Mouse (Mus musculus): ENCODE results near the gene Tmprss11f. TPM values are rescaled to one million over a fixed set of nuclear protein-coding genes. Genes with fewer than 3 reads are reported as not detected.

Tmprss11f gene
- polyA plus RNA-seq, 1 experiment: not detected

- Histone ChIP-seq H3K27ac (ENCODE audit: insufficient read depth, low read depth, low read length) (no peak overlapping the region), H3K36me3 (ENCODE audit: control insufficient read depth, insufficient read depth, low read length) (no peaks in the 10 kb centered on the region), H3K27me3 (replicated peaks; ENCODE audit: control insufficient read depth, insufficient read depth, low read length) (no peaks in the 10 kb centered on the region), H3K4me1 (ENCODE audit: control insufficient read depth, insufficient read depth, low read length) (no peaks in the 10 kb centered on the region), H3K4me3 (ENCODE audit: insufficient read depth, low read depth, low read length) (no peak overlapping the region)
- DNase-seq: no peak
- WGBS: 77% methylated on average over 1 of the region's 1 CpGs
- TF ChIP-seq CTCF (conservative IDR thresholded peaks at IDR 0.05; ENCODE audit: insufficient read depth, insufficient read length, low read depth, low read length) (no peak), POLR2A (IDR thresholded peaks at IDR 0.05; ENCODE audit: low read depth, low read length) (no peak)
Measured at GRCm38 (mm10) chr5:86493453-86493852, 138.8 kb downstream of the Tmprss11f start.

GRCm38 (mm10) chr5:86482562-86482961 lies 149.7 kb downstream of the Tmprss11f start:
- Histone ChIP-seq H3K36me3 (ENCODE audit: control insufficient read depth, insufficient read depth, low read length) (no peaks in the 10 kb centered on the region), H3K4me1 (ENCODE audit: control insufficient read depth, insufficient read depth, low read length) (no peaks in the 10 kb centered on the region), H3K4me3 (ENCODE audit: insufficient read depth, low read depth, low read length) (no peak overlapping the region), H3K27ac (ENCODE audit: insufficient read depth, low read depth, low read length) (no peak overlapping the region), H3K27me3 (replicated peaks; ENCODE audit: control insufficient read depth, insufficient read depth, low read length) (no peaks in the 10 kb centered on the region)
- WGBS: 64% methylated on average over 2 of the region's 2 CpGs
- TF ChIP-seq POLR2A (IDR thresholded peaks at IDR 0.05; ENCODE audit: low read depth, low read length) (no peak), CTCF (conservative IDR thresholded peaks at IDR 0.05; ENCODE audit: insufficient read depth, insufficient read length, low read depth, low read length) (peak; percentile 18; the same call in 1 of the 2 replicates)
- peak; percentile 10 for DNase-seq

- Histone ChIP-seq H3K4me1 (ENCODE audit: control insufficient read depth, insufficient read depth, low read length) (no peaks in the 10 kb centered on the region), H3K27me3 (replicated peaks; ENCODE audit: control insufficient read depth, insufficient read depth, low read length) (no peaks in the 10 kb centered on the region), H3K4me3 (ENCODE audit: insufficient read depth, low read depth, low read length) (no peak overlapping the region), H3K36me3 (ENCODE audit: control insufficient read depth, insufficient read depth, low read length) (no peaks in the 10 kb centered on the region), H3K27ac (ENCODE audit: insufficient read depth, low read depth, low read length) (no peak overlapping the region)
- whole genome bisulfite sequencing: 69% methylated on average over 1 of the region's 1 CpGs
- TF ChIP-seq CTCF (conservative IDR thresholded peaks at IDR 0.05; ENCODE audit: insufficient read depth, insufficient read length, low read depth, low read length) (no peak), POLR2A (IDR thresholded peaks at IDR 0.05; ENCODE audit: low read depth, low read length) (no peak)
- DNase-seq: no peak
Measured at GRCm38 (mm10) chr5:86482031-86482430, 150.2 kb downstream of the Tmprss11f start.

GRCm38 (mm10) chr5:86473859-86474258 lies 158.4 kb downstream of the Tmprss11f start:
- Histone ChIP-seq H3K4me1 (ENCODE audit: control insufficient read depth, insufficient read depth, low read length) (no peaks in the 10 kb centered on the region), H3K27ac (ENCODE audit: insufficient read depth, low read depth, low read length) (no peak overlapping the region), H3K27me3 (replicated peaks; ENCODE audit: control insufficient read depth, insufficient read depth, low read length) (no peaks in the 10 kb centered on the region), H3K36me3 (ENCODE audit: control insufficient read depth, insufficient read depth, low read length) (no peaks in the 10 kb centered on the region), H3K4me3 (ENCODE audit: insufficient read depth, low read depth, low read length) (no peak overlapping the region)
- no peak for DNase-seq
- no peak for TF ChIP-seq CTCF (conservative IDR thresholded peaks at IDR 0.05; ENCODE audit: insufficient read depth, insufficient read length, low read depth, low read length)
- TF ChIP-seq POLR2A (IDR thresholded peaks at IDR 0.05; ENCODE audit: low read depth, low read length): no peak
- WGBS: 76% methylated on average over 9 of the region's 9 CpGs

Other genes starting within 250 kb of the Tmprss11f start
- gene Tmprss11a, start 163.4 kb downstream of the Tmprss11f start, polyA plus RNA-seq (2012; rRNA removed): not detected in 2 replicates
- gene Tmprss11g, start 113.8 kb downstream of the Tmprss11f start, polyA plus RNA-seq (2012; rRNA removed): 0.02 TPM in 1 of 2 replicates, not detected in the other
- not detected in 2 replicates for gene Tmprss11b, start 43.9 kb upstream of the Tmprss11f start, polyA plus RNA-seq (2012; rRNA removed)
- gene Tmprss11e, start 113.4 kb upstream of the Tmprss11f start, polyA plus RNA-seq (2012; rRNA removed): not detected in 2 replicates
- 12.4 and 16.4 TPM in 2 replicates for gene Ythdc1, start 171.8 kb upstream of the Tmprss11f start, polyA plus RNA-seq (2012; rRNA removed)

All from kidney, adult 2 months (tissue).